Mouse (Mus musculus) CH12.LX (cell line): ENCODE data around the gene Etv6.
A peak's percentile ranks its signal among the peaks of the same experiment; 100 is the strongest.

ENCODE experiments used
- CTCF ChIP-seq, 2 experiments: IDR thresholded peaks in 1 of 2; conservative IDR thresholded peaks in 1 of 2; 2 replicates each; pipeline ENCODE4 v1.5.1; 2011 to 2012; ENCODE audit warnings: low read depth in 2 of 2, low read length in 2 of 2, improper control_type of control experiment in 1 of 2, inconsistent platforms in 1 of 2, mild to moderate bottlenecking in 1 of 2, moderate library complexity in 1 of 2
- EP300 ChIP-seq: IDR thresholded peaks from 2 replicates; pipeline ENCODE4 v1.6.1; 2011; ENCODE audit warnings: low read length, improper control_type of control experiment
- ETS1 ChIP-seq: conservative IDR thresholded peaks from 2 replicates; pipeline ENCODE4 v1.6.1; 2012; ENCODE audit warnings: low read depth, mild to moderate bottlenecking, inconsistent platforms, low read length, improper control_type of control experiment, moderate library complexity
- JUN ChIP-seq: IDR thresholded peaks from 2 replicates; pipeline ENCODE4 v1.6.1; 2011; ENCODE audit warnings: low read depth, mild to moderate bottlenecking, low read length, improper control_type of control experiment, moderate library complexity; ENCODE audit not compliant: insufficient read depth
- POLR2A ChIP-seq: IDR thresholded peaks from 2 replicates; pipeline ENCODE4 v1.6.1; 2011; ENCODE audit warnings: low read depth, mild to moderate bottlenecking, improper control_type of control experiment, low read length
- RCOR1 ChIP-seq: conservative IDR thresholded peaks from 2 replicates; pipeline ENCODE4 v1.6.1; 2012; ENCODE audit warnings: low read depth, mild to moderate bottlenecking, inconsistent platforms, low read length, improper control_type of control experiment
- SIN3A ChIP-seq: IDR thresholded peaks from 2 replicates; pipeline ENCODE4 v1.6.1; 2012; ENCODE audit warnings: low read length, improper control_type of control experiment, inconsistent platforms
- UBTF ChIP-seq: IDR thresholded peaks from 2 replicates; pipeline ENCODE4 v1.6.1; 2012; ENCODE audit warnings: low read depth, mild to moderate bottlenecking, inconsistent platforms, low read length, improper control_type of control experiment, moderate library complexity
- USF2 ChIP-seq: conservative IDR thresholded peaks from 2 replicates; pipeline ENCODE4 v1.6.1; 2011; ENCODE audit warnings: low read depth, low read length, improper control_type of control experiment
- ZC3H11A ChIP-seq: IDR thresholded peaks from 2 replicates; pipeline ENCODE4 v1.6.1; 2012; ENCODE audit warnings: low read depth, mild to moderate bottlenecking, inconsistent platforms, low read length, improper control_type of control experiment

GRCm38 (mm10) chr6:134036951-134037431 lies 1.5 kb downstream of the Etv6 start:
- TF ChIP-seq USF2, result no peak
- no peak for TF ChIP-seq POLR2A
- no peak for TF ChIP-seq RCOR1
- peak in 1 of 2 experiments; percentile 28; a peak in 1 of 4 replicates for TF ChIP-seq CTCF (conservative IDR thresholded peaks at IDR 0.05 in 1 of 2, IDR thresholded peaks at IDR 0.05 in 1 of 2; ENCODE audit: low read depth in 2 of 2, low read length in 2 of 2)
- TF ChIP-seq SIN3A, result 0 out of 2 replicates have a peak, but pooled peaks have one; percentile 16
- TF ChIP-seq ZC3H11A, result no peak
- no peak for TF ChIP-seq EP300
- no peak for TF ChIP-seq ETS1
- no peak for TF ChIP-seq JUN
- no peak for TF ChIP-seq UBTF
